Mouse (Mus musculus): Measurements from ENCODE around the gene Atp8a1. TPM values are rescaled to one million over a fixed set of nuclear protein-coding genes. Genes with fewer than 3 reads are reported as not detected.

Gene Atp8a1
- polyA plus RNA-seq (2014; fragmentation: Illumina TruSeq; extraction: RNeasy Lipid Tissue Mini Kit (QIAGEN cat#74804); ENCODE audit: low read depth, low replicate concordance), result 2.9 TPM

DNA sequence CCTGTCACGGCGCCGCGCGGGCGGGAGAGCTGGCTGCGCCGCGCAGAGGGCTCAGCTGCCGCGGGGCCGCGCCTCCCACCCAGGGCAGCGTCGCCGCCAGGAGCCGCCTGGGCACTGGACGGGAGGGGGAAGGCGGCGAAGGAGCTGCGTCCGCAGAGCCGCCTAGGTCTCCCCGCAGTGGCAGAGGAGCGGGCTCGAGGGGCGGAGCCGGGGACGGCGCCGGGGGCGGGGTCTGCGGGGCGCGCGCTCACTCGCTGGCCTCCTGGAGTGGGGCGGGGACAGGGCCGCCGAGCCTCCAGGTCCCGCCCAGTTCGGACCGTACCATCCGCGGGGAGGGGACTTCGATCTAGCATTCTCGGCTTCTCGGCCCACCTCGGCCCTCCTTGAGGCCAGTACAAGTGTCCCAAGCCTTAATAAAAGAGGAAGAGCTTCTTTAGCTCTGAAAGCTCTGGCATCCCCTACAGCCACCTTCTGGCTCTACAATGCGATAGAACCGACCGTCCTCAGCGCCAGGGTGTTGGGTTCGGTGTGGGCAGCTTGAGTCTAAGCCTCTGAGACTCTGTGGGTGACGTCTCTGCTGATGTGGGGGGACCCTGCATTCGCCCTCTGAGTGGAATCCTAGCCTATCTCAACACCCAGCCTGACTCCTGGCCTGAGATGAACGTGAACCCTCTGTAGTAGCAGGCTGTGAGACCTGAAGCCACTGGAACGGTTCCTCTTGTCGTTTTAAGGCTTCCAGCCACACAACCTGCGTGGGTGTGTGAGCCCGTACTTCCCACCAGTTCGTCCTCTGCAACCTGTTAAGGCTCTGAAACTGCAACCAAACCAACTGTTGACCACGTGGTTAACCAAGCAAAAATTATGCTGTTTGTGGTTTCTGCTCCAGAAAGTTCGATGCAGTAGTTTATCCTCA is at the start of gene Atp8a1:
Atp8a1 (minus strand) TSS at position 182 of the 913 bp plus-strand sequence.

DNA sequence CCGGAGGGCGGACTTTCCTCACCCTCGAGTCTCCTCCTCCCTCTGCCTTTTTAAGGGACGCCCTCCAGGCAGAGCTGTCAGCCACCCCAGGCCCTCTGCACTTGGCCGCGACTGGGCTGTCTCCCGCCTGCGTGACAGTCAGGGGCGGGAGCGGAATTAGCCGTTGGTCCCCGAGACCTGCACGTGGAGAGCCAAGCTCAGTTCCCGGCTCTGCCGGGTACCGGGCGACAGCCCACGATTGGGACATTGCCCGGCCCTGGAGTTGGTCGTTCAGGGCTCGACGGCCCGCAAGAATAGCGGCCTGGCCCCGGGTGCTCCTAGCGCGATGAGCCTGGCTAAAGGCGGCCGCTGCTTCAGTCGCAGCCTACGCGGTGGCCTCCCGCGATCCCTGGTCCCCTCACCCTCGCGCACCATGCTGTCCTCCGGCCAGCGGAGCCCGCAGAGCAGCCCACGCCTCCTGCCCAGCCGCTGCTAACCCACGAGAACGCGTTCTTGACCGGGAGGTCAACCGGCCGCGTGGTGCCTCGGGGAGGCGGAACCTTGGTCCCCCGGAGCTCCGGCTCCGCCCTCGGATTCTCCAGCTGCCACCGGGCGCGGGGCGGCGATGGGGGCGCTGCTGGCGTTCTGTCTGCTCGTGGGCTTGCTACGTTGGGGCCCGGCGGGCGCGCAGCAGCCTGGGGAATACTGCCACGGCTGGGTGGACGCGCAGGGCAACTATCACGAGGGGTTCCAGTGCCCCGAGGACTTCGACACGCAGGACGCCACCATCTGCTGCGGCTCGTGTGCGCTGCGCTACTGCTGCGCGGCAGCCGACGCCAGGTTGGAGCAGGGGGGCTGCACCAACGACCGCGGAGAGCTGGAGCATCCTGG is 239.2 kb downstream of the Atp8a1 start, which contains the start of gene Shisa3:
Shisa3 (plus strand) TSS at position 79 of the 870 bp plus-strand sequence.

Other genes with a start within 250 kb of the Atp8a1 start
- 0.26 TPM for gene Shisa3, start 239.6 kb downstream of the Atp8a1 start, polyA plus RNA-seq (2014; fragmentation: Illumina TruSeq; extraction: RNeasy Lipid Tissue Mini Kit (QIAGEN cat#74804); ENCODE audit: low read depth, low replicate concordance)
- not detected for gene Gm5108, start 94.2 kb upstream of the Atp8a1 start, polyA plus RNA-seq (2014; fragmentation: Illumina TruSeq; extraction: RNeasy Lipid Tissue Mini Kit (QIAGEN cat#74804); ENCODE audit: low read depth, low replicate concordance)
- gene Gm21905, start 99.0 kb upstream of the Atp8a1 start, polyA plus RNA-seq (2014; fragmentation: Illumina TruSeq; extraction: RNeasy Lipid Tissue Mini Kit (QIAGEN cat#74804); ENCODE audit: low read depth, low replicate concordance), result not detected
- not detected for gene Grxcr1, start 184.4 kb upstream of the Atp8a1 start, polyA plus RNA-seq (2014; fragmentation: Illumina TruSeq; extraction: RNeasy Lipid Tissue Mini Kit (QIAGEN cat#74804); ENCODE audit: low read depth, low replicate concordance)

Data from liver, adult 10 weeks (tissue).